Mouse (Mus musculus) MEL (cell line): ENCODE measurements around the gene Khnyn. TPM values are rescaled to one million over a fixed set of nuclear protein-coding genes. Genes with fewer than 3 reads are reported as not detected.

Source experiments
- DNase-seq: peaks from one replicate; pipeline ENCODE4 v3.0.0; 2011; ENCODE audit warnings: low read depth, low spot score
- H3K27ac ChIP-seq: 2 replicates; pipeline ENCODE4 v1.5.1; 2012; ENCODE audit warnings: low read depth, mild to moderate bottlenecking, control low read depth, low read length, moderate library complexity; ENCODE audit not compliant: control insufficient read depth
- H3K27me3 ChIP-seq, 2 experiments: fragments of 150-350 bp in 1 of 2; sonication (generic) in 1 of 2; 2 replicates each; pipeline ENCODE4 v1.6.1; 2012; ENCODE audit warnings: low read length in 2 of 2, mild to moderate bottlenecking in 2 of 2, improper control_type of control experiment in 1 of 2, moderate library complexity in 1 of 2; ENCODE audit not compliant: insufficient read depth in 2 of 2, control insufficient read depth in 1 of 2
- H3K36me3 ChIP-seq, 2 experiments: 2 replicates each; pipeline ENCODE4 v1.6.1; 2012 to 2014; ENCODE audit warnings: low read length in 2 of 2, improper control_type of control experiment in 1 of 2, inconsistent platforms in 1 of 2, mild to moderate bottlenecking in 1 of 2; ENCODE audit not compliant: insufficient read depth in 2 of 2, control insufficient read depth in 1 of 2
- H3K4me1 ChIP-seq, 2 experiments: fragments of 150-350 bp in 1 of 2; sonication (generic) in 1 of 2; 2 replicates each; pipeline ENCODE4 v1.6.1; 2012; ENCODE audit warnings: low read length in 2 of 2, improper control_type of control experiment in 1 of 2, mild to moderate bottlenecking in 1 of 2; ENCODE audit not compliant: insufficient read depth in 2 of 2, control insufficient read depth in 1 of 2
- H3K4me3 ChIP-seq, 2 experiments: fragments of 150-350 bp in 1 of 2; sonication (generic) in 1 of 2; 2 replicates each; pipeline ENCODE4 v1.5.1; 2012; ENCODE audit warnings: low read depth in 2 of 2, low read length in 2 of 2, mild to moderate bottlenecking in 2 of 2, moderate library complexity in 2 of 2, control low read depth in 1 of 2, improper control_type of control experiment in 1 of 2; ENCODE audit not compliant: control insufficient read depth in 1 of 2, insufficient read depth in 1 of 2
- H3K79me2 ChIP-seq: 2 replicates; pipeline ENCODE4 v1.6.1; 2012; ENCODE audit warnings: mild to moderate bottlenecking, low read length, moderate library complexity; ENCODE audit not compliant: control insufficient read depth, poor library complexity, insufficient read depth
- H3K9ac ChIP-seq: 2 replicates; pipeline ENCODE4 v1.6.1; 2012; ENCODE audit warnings: low read depth, mild to moderate bottlenecking, control low read depth, low read length, moderate library complexity; ENCODE audit not compliant: control insufficient read depth, poor library complexity, severe bottlenecking
- H3K9me3 ChIP-seq: fragments of 150-350 bp; sonication (generic); replicated peaks from 2 replicates; pipeline ENCODE4 v1.6.1; 2012; ENCODE audit warnings: mild to moderate bottlenecking, low read length, improper control_type of control experiment, moderate library complexity; ENCODE audit not compliant: insufficient read depth
- BHLHE40 ChIP-seq: IDR thresholded peaks from 2 replicates; pipeline ENCODE4 v1.6.1; 2012; ENCODE audit warnings: low read depth, mild to moderate bottlenecking, inconsistent platforms, low read length, improper control_type of control experiment, borderline replicate concordance
- CHD2 ChIP-seq: IDR thresholded peaks from 2 replicates; pipeline ENCODE4 v1.6.1; 2011; ENCODE audit warnings: low read length, improper control_type of control experiment
- CTCF ChIP-seq, 3 experiments: IDR thresholded peaks in 2 of 3; conservative IDR thresholded peaks in 1 of 3; 2 replicates each; pipeline ENCODE4 v1.5.1; 2011 to 2012; ENCODE audit warnings: low read length in 3 of 3, low read depth in 2 of 3, mild to moderate bottlenecking in 2 of 3, improper control_type of control experiment in 1 of 3, inconsistent platforms in 1 of 3, mixed read lengths in 1 of 3, moderate library complexity in 1 of 3; ENCODE audit not compliant: control insufficient read depth in 1 of 3, insufficient read depth in 1 of 3, poor library complexity in 1 of 3, severe bottlenecking in 1 of 3
- E2F4 ChIP-seq: IDR thresholded peaks from 2 replicates; pipeline ENCODE4 v1.6.1; 2011; ENCODE audit warnings: low read depth, low read length, improper control_type of control experiment, borderline replicate concordance
- ETS1 ChIP-seq: IDR thresholded peaks from 2 replicates; pipeline ENCODE4 v1.6.1; 2012; ENCODE audit warnings: low read depth, mild to moderate bottlenecking, inconsistent platforms, low read length, improper control_type of control experiment, moderate library complexity
- MAZ ChIP-seq: IDR thresholded peaks from 2 replicates; pipeline ENCODE4 v1.6.1; 2012; ENCODE audit warnings: low read depth, mild to moderate bottlenecking, inconsistent platforms, low read length, improper control_type of control experiment
- MXI1 ChIP-seq: IDR thresholded peaks from 2 replicates; pipeline ENCODE4 v1.6.1; 2011; ENCODE audit warnings: mild to moderate bottlenecking, low read depth, low read length, improper control_type of control experiment
- NRF1 ChIP-seq: IDR thresholded peaks from 2 replicates; pipeline ENCODE4 v1.6.1; 2014; ENCODE audit warnings: low read depth, mild to moderate bottlenecking, inconsistent platforms, low read length, improper control_type of control experiment, moderate library complexity; ENCODE audit not compliant: poor library complexity, insufficient read depth, severe bottlenecking
- POLR2AphosphoS2 ChIP-seq: IDR thresholded peaks from 2 replicates; pipeline ENCODE4 v1.6.1; 2011; ENCODE audit warnings: low read length, improper control_type of control experiment
- POLR2AphosphoS5 ChIP-seq: IDR thresholded peaks from 2 replicates; pipeline ENCODE4 v1.6.1; 2012; ENCODE audit warnings: low read depth, borderline replicate concordance, mild to moderate bottlenecking, inconsistent platforms, low read length, moderate library complexity, mixed read lengths
- RAD21 ChIP-seq: IDR thresholded peaks from 2 replicates; pipeline ENCODE4 v1.6.1; 2011; ENCODE audit warnings: mild to moderate bottlenecking, low read depth, low read length, improper control_type of control experiment
- SMC3 ChIP-seq: IDR thresholded peaks from 2 replicates; pipeline ENCODE4 v1.6.1; 2011; ENCODE audit warnings: low read depth, low read length, improper control_type of control experiment
- TAL1 ChIP-seq: IDR thresholded peaks from 2 replicates; pipeline ENCODE4 v1.6.1; 2012; ENCODE audit warnings: mild to moderate bottlenecking, inconsistent platforms, low read length, moderate library complexity, mixed read lengths
- USF2 ChIP-seq, 2 experiments: IDR thresholded peaks; 2 replicates each; pipeline ENCODE4 v1.6.1; 2011 to 2012; ENCODE audit warnings: improper control_type of control experiment in 2 of 2, low read length in 2 of 2, borderline replicate concordance in 1 of 2, inconsistent platforms in 1 of 2, low read depth in 1 of 2, mild to moderate bottlenecking in 1 of 2; ENCODE audit not compliant: insufficient read depth in 1 of 2
- ZC3H11A ChIP-seq: IDR thresholded peaks from 2 replicates; pipeline ENCODE4 v1.6.1; 2012; ENCODE audit warnings: low read depth, mild to moderate bottlenecking, inconsistent platforms, low read length, improper control_type of control experiment
- polyA plus RNA-seq, 2 experiments: library from polyadenylated mRNA; stranded (reverse) in 1 of 2; unstranded in 1 of 2; fragments of >175 nt in 1 of 2; fragments of >200 nt in 1 of 2; gene quantifications; 2 replicates each; pipeline versions ENCODE4 v1.2.1 to v1.2.4; 2012; ENCODE audit warnings: low replicate concordance in 2 of 2, low read depth in 1 of 2; ENCODE audit not compliant: insufficient read length in 2 of 2, insufficient read depth in 1 of 2, missing spikeins in 1 of 2
- total RNA-seq: library from RNA; depleted of rRNA; stranded (reverse); fragments of 300-350 nt; gene quantifications from 2 replicates; pipeline ENCODE4 v1.2.3, GENCODE M21; 2012

Gene Khnyn
- total and polyA plus RNA-seq, 3 experiments: 5.2 to 13.3 TPM; not detected in 1

DNA sequence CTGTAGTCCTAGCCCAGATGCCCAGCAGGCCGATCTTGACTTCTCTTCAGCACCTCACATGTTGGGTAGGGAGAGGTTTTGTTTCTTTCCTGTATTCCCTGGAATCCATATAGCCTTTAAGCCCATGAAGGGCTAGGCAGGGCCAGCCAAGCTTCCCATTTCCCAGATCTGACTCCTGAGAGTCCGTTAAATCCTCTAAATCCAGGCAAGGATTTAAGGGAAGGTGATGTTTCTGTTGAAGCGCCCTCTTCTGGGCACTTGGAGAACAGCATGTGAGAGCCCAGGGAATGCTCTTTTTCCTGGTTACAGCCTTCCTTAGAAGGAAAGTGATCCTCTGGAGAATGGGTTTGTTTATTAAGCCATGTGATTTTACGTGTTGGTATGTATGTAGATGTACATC lies 17.8 kb upstream of the Khnyn start:
- Histone ChIP-seq H3K36me3 (no peaks in the 10 kb centered on the region), H3K27ac (no peak overlapping the region), H3K79me2 (no peaks in the 10 kb centered on the region), H3K9ac (no peak overlapping the region), H3K4me1 (no peaks in the 10 kb centered on the region), H3K27me3 (peaks cover 3 to 7% of the 10 kb centered on the region in 2 experiments; a peak in 3 of 4 replicates), H3K4me3 (no peak overlapping the region), H3K9me3 (no peaks in the 10 kb centered on the region)
- TF ChIP-seq SMC3 (peak; percentile 62), CTCF (IDR thresholded peaks at IDR 0.05 in 2 of 3, conservative IDR thresholded peaks at IDR 0.05 in 1 of 3; ENCODE audit: control insufficient read depth in 1 of 3, insufficient read depth in 1 of 3, low read depth in 2 of 3, low read length in 3 of 3, poor library complexity in 1 of 3, severe bottlenecking in 1 of 3) (peak; percentile 75 to 97 (median 84)), TAL1 (no peak), ZC3H11A (peak; percentile 14; the same call in 1 of the 2 replicates), CHD2 (no peak)
- peak; percentile 54 for DNase-seq

DNA sequence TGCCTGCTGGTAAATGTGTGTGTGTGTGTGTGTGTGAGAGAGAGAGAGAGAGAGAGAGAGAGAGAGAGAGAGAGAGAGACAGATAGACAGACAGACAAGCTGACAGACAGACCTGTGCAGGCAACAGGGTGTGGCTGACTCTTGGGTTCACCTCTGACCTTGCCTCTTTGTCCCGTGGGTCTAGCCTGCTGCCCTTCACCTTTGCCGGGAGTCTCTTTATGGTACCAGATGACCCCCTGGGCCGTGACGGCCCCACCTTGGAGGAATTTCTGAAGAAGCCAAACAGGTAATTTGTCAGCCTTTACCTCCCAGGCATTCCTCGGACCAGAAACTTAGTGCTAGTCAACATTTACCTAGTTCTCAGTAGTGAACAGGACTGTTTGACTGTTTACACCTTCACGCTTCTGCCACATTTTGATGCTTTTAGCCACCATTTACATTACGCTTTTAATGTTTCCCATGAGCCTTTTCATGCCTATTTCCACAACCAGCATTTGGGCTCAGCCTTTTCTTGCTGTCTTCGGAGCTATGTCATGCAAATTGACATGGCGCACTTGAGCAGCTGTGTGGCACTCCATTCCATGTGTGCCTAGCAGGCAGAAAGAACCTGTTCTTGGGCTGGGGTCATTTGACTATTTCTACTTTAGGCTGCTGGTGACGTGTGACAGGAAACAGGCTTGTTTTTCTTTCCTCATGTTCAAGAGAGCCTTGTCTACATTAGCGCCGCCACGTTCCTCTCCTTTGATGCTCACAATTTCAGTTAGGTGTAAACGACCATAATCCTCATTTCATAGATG lies 16.3 kb upstream of the Khnyn start:
- no peak overlapping the region for H3K4me3 ChIP-seq
- H3K4me1 ChIP-seq: no peaks in the 10 kb centered on the region
- no peak overlapping the region for H3K9ac ChIP-seq
- TF ChIP-seq BHLHE40 (no peak), ETS1 (no peak), POLR2AphosphoS2 (no peak), POLR2AphosphoS5 (no peak), E2F4 (no peak), USF2 (IDR thresholded peaks at IDR 0.05; ENCODE audit: borderline replicate concordance in 1 of 2, insufficient read depth in 1 of 2, low read depth in 1 of 2, low read length in 2 of 2) (no peak), RAD21 (no peak), NRF1 (no peak), MAZ (no peak), MXI1 (no peak)
- TF ChIP-seq, all 39 proteins: peak for 0
- DNase-seq: no peak
- no peaks in the 10 kb centered on the region for H3K79me2 ChIP-seq
- no peaks in the 10 kb centered on the region for H3K36me3 ChIP-seq
- H3K27ac ChIP-seq: no peak overlapping the region
- no peaks in the 10 kb centered on the region for H3K9me3 ChIP-seq
- peaks cover 3 to 7% of the 10 kb centered on the region in 2 experiments; a peak in 3 of 4 replicates for H3K27me3 ChIP-seq
